Mouse (Mus musculus) erythroblast, adult 5-6 weeks (primary cell): Measurements from ENCODE around the gene Snupn. TPM values are rescaled to one million over a fixed set of nuclear protein-coding genes. Genes with fewer than 3 reads are reported as not detected.
"Not testable (repeated sequence)": the region's sequence is repeated elsewhere in the genome, so short reads cannot be mapped to it uniquely, and the experiment has no call there.

ENCODE experiments used
- ATAC-seq: replicated peaks from 2 replicates; pipeline ENCODE4 v1.8.0; 2016; ENCODE audit warnings: moderate number of reproducible peaks, mild to moderate bottlenecking, moderate TSS enrichment, inconsistent platforms; ENCODE audit not compliant: poor library complexity, low FRiP score, severe bottlenecking
- total RNA-seq, 2 experiments: library from RNA; stranded (forward) in 1 of 2; stranded (reverse) in 1 of 2; fragments of 150-400 nt in 1 of 2; fragments of 200-764, 138-1000 nt in 1 of 2; gene quantifications; 2 replicates each; pipeline versions ENCODE4 v1.2.3 to v1.2.4; 2015 to 2017; ENCODE audit warnings: low replicate concordance in 2 of 2

Gene Snupn
- total RNA-seq (2015; ENCODE audit: low replicate concordance) (4.0 and 7.3 TPM in 2 replicates), total RNA-seq (2017; ENCODE audit: low replicate concordance) (1.6 and 2.1 TPM in 2 replicates)

- ATAC-seq, result peak; percentile 100
Measured at GRCm38 (mm10) chr9:56950414-56951400, at the start of gene Snupn. Snupn (plus strand) TSS chr9:56950878.

GRCm38 (mm10) chr9:56901187-56901586 is 49.5 kb upstream of the Snupn start:
- no peak for ATAC-seq

GRCm38 (mm10) chr9:56903662-56904061 is 47.0 kb upstream of the Snupn start:
- ATAC-seq, result no peak

GRCm38 (mm10) chr9:56907549-56907948 is 43.1 kb upstream of the Snupn start:
- ATAC-seq, result no peak

GRCm38 (mm10) chr9:56909991-56910390 is 40.7 kb upstream of the Snupn start:
- not testable (repeated sequence) for ATAC-seq

GRCm38 (mm10) chr9:56911017-56911416 is 39.7 kb upstream of the Snupn start:
- no peak for ATAC-seq

- ATAC-seq, result no peak
Measured at GRCm38 (mm10) chr9:56913991-56914390, 36.7 kb upstream of the Snupn start.

GRCm38 (mm10) chr9:56915116-56915515 is 35.6 kb upstream of the Snupn start:
- ATAC-seq, result no peak

GRCm38 (mm10) chr9:56915695-56916410 is 34.8 kb upstream of the Snupn start:
- ATAC-seq, result no peak

- ATAC-seq, result no peak
Measured at GRCm38 (mm10) chr9:56917131-56917530, 33.5 kb upstream of the Snupn start.

GRCm38 (mm10) chr9:56918466-56918865 is 32.2 kb upstream of the Snupn start:
- no peak for ATAC-seq

- ATAC-seq, result no peak
Measured at GRCm38 (mm10) chr9:56922746-56923145, 27.9 kb upstream of the Snupn start.

GRCm38 (mm10) chr9:56923841-56924650 is 26.6 kb upstream of the Snupn start:
- ATAC-seq, result no peak

GRCm38 (mm10) chr9:56924651-56925027 is 26.0 kb upstream of the Snupn start:
- no peak for ATAC-seq

GRCm38 (mm10) chr9:56925291-56926024 is 25.2 kb upstream of the Snupn start:
- ATAC-seq, result no peak

- ATAC-seq, result no peak
Measured at GRCm38 (mm10) chr9:56926025-56926360, 24.7 kb upstream of the Snupn start.

GRCm38 (mm10) chr9:56926387-56926786 is 24.3 kb upstream of the Snupn start:
- ATAC-seq, result no peak

GRCm38 (mm10) chr9:56927191-56928012 is 23.3 kb upstream of the Snupn start:
- ATAC-seq, result no peak
